Mouse (Mus musculus) limb, embryonic 11.5 days (tissue): ENCODE results near the gene Fam81a. TPM values are rescaled to one million over a fixed set of nuclear protein-coding genes. Genes with fewer than 3 reads are reported as not detected.

Experiments
- ATAC-seq: fragments of 200-750 bp; cut with Nextera tagmentation; 2 replicates; pipeline ENCODE4 v1.8.0; 2017; ENCODE audit warnings: low read depth; ENCODE audit not compliant: insufficient number of reproducible peaks, low FRiP score, low TSS enrichment
- DNase-seq: peaks from one replicate; pipeline ENCODE4 v3.0.0-alpha.2; 2015; ENCODE audit warnings: low spot score
- H3K27ac ChIP-seq: fragments of 300-500 bp; sonication (generic); replicated peaks from 2 replicates; pipeline ENCODE4 v1.5.1; 2014; ENCODE audit warnings: low read depth, mild to moderate bottlenecking, low read length
- H3K27me3 ChIP-seq: fragments of 300-500 bp; sonication (generic); 2 replicates; pipeline ENCODE4 v1.6.1; 2014; ENCODE audit warnings: mild to moderate bottlenecking, low read length, mixed read lengths; ENCODE audit not compliant: control insufficient read depth, insufficient read depth
- H3K36me3 ChIP-seq: fragments of 300-500 bp; sonication (generic); 2 replicates; pipeline ENCODE4 v1.6.1; 2014; ENCODE audit warnings: mild to moderate bottlenecking, low read length, moderate library complexity, mixed read lengths; ENCODE audit not compliant: control insufficient read depth, insufficient read depth
- H3K4me1 ChIP-seq: fragments of 300-500 bp; sonication (generic); 2 replicates; pipeline ENCODE4 v1.6.1; 2014; ENCODE audit warnings: low read length, mixed read lengths; ENCODE audit not compliant: control insufficient read depth, insufficient read depth
- H3K4me2 ChIP-seq: fragments of 300-500 bp; sonication (generic); 2 replicates; pipeline ENCODE4 v1.6.1; 2014; ENCODE audit warnings: low read depth, mild to moderate bottlenecking, moderate library complexity; ENCODE audit not compliant: severe bottlenecking
- H3K4me3 ChIP-seq: fragments of 300-500 bp; sonication (generic); 2 replicates; pipeline ENCODE4 v1.5.1; 2014; ENCODE audit warnings: low read depth, low read length
- H3K9ac ChIP-seq: fragments of 300-500 bp; sonication (generic); 2 replicates; pipeline ENCODE4 v1.6.1; 2014; ENCODE audit warnings: mild to moderate bottlenecking, low read length
- H3K9me3 ChIP-seq: fragments of 300-500 bp; sonication (generic); 2 replicates; pipeline ENCODE4 v1.6.1; 2016; ENCODE audit warnings: low read length; ENCODE audit not compliant: control insufficient read depth
- WGBS: fragments of 180-500 bp; shearing (Covaris S2); extraction: QIAGEN DNeasy Blood & Tissue Kit; methylation state at CpG from one replicate; pipeline ENCODE4 v1.1.7; 2014; 5-methylcytosine and 5-hydroxymethylcytosine counted together
- polyA plus RNA-seq: library from polyadenylated mRNA; unstranded; fragments of >200 nt; fragmentation: Nextera tagmentation; extraction: Ambion mirVana; gene quantifications from 2 replicates; pipeline ENCODE4 v1.2.1, GENCODE M21; 2014

Gene Fam81a
- polyA plus RNA-seq, 1 experiment from 2014 or later: 1.7 TPM

DNA sequence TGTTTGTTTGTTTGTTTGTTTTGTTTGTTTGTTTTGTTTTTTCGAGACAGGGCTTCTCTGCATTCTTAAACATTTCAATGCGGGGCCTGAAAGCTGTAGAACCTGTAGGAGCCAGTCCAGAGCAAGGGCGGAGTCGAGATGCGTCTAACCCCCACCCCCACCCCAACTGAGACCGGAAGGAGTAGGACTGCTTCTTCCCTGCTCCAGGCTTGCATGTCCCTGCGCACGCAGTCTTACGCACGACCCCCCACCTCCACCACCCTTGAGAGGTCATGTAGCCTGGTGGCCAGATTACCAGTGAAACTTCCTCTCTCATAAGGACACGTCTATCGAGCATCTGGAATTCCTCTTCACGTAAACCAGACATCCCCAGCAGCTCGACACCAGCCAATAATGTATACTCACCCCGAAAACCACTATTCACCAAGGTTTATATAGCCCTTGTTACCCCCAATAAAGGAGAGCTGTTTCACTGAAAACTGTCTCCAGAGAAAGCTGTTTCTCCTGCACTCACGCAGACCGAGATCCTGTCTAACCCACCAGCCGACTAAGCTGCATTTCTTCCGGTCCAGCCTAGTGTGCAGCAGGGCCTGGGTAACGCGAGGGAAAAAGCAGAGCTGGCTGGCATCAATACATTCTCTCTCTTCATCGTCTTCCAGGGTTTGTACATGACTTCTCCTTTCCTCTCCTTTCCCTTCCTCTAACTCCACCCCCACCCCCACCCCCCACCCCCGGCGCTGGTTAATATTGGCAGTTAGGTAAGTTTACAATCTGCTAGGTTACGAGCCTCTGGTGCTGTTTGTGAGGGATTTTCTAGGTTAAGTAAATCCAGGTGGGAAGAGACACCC, 59.8 kb downstream of the Fam81a start:
- DNase-seq (peak; percentile 33), ATAC-seq (no peak)
- H3K4me3 ChIP-seq: no peak overlapping the region
- 39% methylated on average over 25 of the region's 25 CpGs for WGBS
- H3K27ac ChIP-seq: peak overlapping the region; percentile 36; the same call in 1 of the 2 replicates
- no peaks in the 10 kb centered on the region for H3K27me3 ChIP-seq
- H3K9ac ChIP-seq: peak overlapping the region; percentile 17; the same call in 1 of the 2 replicates
- peak overlapping the region; percentile 39 for H3K4me2 ChIP-seq
- 0 out of 2 replicates have a peak, but pooled peaks cover 6% of the 10 kb centered on the region for H3K4me1 ChIP-seq
- H3K36me3 ChIP-seq: no peaks in the 10 kb centered on the region
- H3K9me3 ChIP-seq: no peaks in the 10 kb centered on the region

DNA sequence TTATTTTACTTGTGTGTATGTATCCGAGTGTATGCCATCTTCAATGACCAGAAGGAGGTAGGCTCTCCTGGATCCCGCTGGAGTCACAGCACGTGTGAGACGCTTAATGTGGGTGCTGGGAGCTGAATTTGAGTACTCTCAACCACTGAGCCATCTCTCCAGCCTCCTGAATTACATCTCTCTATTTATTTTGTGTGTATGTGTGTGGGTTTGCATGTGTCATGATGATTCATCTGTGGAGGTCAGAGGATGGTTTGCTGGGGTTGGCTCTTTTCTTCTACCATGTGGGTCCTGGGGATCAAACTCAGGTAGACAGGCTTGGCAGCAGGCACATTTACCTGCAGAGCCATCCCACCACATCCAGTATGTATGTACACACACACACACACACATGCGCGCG, 60.6 kb downstream of the Fam81a start:
- Histone ChIP-seq H3K36me3 (no peaks in the 10 kb centered on the region), H3K27me3 (no peaks in the 10 kb centered on the region), H3K9ac (no peak overlapping the region), H3K9me3 (no peaks in the 10 kb centered on the region), H3K4me2 (no peak overlapping the region), H3K27ac (no peak overlapping the region), H3K4me3 (no peak overlapping the region), H3K4me1 (0 out of 2 replicates have a peak, but pooled peaks cover 6% of the 10 kb centered on the region)
- DNase-seq (no peak), ATAC-seq (no peak)
- WGBS: 92% methylated on average over 7 of the region's 7 CpGs

DNA sequence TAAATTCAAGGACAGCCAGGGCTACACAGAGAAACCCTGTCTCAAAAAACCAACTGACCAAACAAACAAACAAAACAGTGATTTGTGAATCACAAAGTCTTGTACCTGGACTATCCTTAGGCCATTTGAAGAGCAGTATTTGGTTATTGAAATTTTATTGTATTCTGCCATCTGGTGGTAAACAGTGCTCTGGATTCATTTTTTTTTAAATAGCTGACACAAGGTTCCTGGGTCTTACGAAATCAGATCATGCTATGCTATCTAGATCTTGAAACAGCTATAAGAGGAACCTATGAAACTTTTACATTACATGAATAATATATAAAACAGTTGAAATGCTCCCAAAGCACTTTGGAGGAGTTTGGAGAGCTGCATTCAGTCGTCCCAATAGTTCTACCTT, 61.4 kb downstream of the Fam81a start:
- Histone ChIP-seq H3K36me3 (no peaks in the 10 kb centered on the region), H3K27me3 (no peaks in the 10 kb centered on the region), H3K4me1 (0 out of 2 replicates have a peak, but pooled peaks cover 6% of the 10 kb centered on the region), H3K9ac (no peak overlapping the region), H3K4me2 (no peak overlapping the region), H3K4me3 (no peak overlapping the region), H3K9me3 (no peaks in the 10 kb centered on the region), H3K27ac (no peak overlapping the region)
- ATAC-seq (no peak), DNase-seq (no peak)
- WGBS: 72% methylated on average over 2 of the region's 2 CpGs

DNA sequence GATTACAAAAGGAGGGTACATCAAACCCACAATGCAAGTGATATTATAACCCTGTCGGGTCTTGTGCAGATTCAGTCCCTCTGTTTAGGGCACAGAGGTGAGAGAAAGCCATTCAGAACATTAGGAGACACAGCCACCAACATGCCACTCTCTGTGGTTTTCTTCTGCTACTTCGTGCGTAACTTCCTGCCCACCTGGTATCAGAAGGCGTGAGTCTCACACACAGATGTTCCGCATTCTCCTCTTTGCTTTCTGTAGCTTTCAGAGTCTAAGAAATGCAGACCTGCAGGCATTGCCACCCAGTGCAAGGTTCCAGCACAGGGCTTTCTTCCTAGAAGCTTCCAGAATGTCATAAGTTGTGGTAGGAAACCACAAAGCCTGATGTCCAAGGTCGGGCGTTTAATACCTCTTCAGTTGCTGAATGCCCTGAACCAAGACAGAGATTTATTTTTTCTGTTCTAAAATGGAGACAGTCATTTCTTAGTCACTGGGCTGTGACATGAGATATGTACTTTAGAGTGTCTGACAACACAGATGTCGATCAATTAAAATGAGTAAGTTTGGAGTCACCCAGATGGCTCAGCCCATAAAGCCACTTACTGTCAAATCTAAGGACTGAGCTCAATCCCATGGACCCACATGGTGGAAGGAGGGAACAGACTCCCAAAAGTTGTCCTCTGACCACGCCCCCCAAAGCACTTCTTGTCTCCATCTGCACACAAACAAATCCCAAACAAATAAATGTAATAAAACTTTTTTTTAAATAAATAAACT, 62.1 kb downstream of the Fam81a start:
- no peak overlapping the region for H3K9ac ChIP-seq
- DNase-seq (no peak), ATAC-seq (no peak)
- H3K4me3 ChIP-seq: no peak overlapping the region
- H3K27ac ChIP-seq: no peak overlapping the region
- no peaks in the 10 kb centered on the region for H3K27me3 ChIP-seq
- no peaks in the 10 kb centered on the region for H3K36me3 ChIP-seq
- WGBS: 82% methylated on average over 9 of the region's 9 CpGs
- H3K9me3 ChIP-seq: no peaks in the 10 kb centered on the region
- H3K4me1 ChIP-seq: 0 out of 2 replicates have a peak, but pooled peaks cover 6% of the 10 kb centered on the region
- no peak overlapping the region for H3K4me2 ChIP-seq

DNA sequence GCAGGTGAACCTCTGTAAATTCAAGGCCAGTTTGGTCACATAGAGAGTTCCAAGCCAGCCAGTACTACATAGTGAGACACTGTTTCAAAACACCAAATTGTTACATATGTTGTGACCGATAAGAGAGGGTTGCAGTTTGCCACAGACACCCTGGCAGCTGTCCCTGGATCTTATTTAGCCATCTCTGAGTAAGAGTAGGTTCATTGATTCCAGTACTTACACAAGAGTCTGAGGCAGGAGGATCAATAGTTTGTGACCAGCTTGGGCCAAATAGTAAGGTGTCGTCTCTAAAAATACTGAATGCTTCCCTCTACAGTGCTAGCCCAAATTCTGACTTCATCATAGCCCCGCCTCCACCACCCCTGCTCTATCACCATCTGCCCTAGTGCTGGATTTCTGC, 64.3 kb downstream of the Fam81a start:
- no peaks in the 10 kb centered on the region for H3K36me3 ChIP-seq
- H3K4me2 ChIP-seq: no peak overlapping the region
- H3K4me1 ChIP-seq: 0 out of 2 replicates have a peak, but pooled peaks cover 6% of the 10 kb centered on the region
- no peaks in the 10 kb centered on the region for H3K9me3 ChIP-seq
- no peaks in the 10 kb centered on the region for H3K27me3 ChIP-seq
- no peak for ATAC-seq
- no peak overlapping the region for H3K9ac ChIP-seq
- no peak for DNase-seq
- no peak overlapping the region for H3K4me3 ChIP-seq
- 91% methylated on average over 3 of the region's 3 CpGs for WGBS
- no peak overlapping the region for H3K27ac ChIP-seq

DNA sequence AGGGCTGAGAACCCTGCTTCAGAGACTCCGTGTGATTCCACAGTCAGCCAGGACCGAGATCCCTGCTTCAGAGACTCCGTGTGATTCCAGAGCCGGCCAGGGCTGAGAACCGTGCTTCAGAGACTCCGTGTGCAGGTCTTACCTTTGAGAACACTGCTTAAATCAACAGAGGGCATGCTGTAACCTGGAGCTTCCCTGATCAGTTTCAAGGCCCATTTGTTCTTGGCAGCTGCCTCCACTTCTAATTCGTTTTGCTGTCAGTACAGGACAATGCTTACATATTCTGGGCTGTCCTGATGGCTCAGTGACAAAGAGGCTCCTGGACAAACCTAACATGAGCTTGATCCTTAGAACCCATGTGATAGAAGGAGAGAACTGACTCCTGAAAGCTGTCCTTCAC, 65.2 kb downstream of the Fam81a start:
- Histone ChIP-seq H3K4me3 (no peak overlapping the region), H3K27me3 (no peaks in the 10 kb centered on the region), H3K4me1 (no peaks in the 10 kb centered on the region), H3K36me3 (no peaks in the 10 kb centered on the region), H3K4me2 (no peak overlapping the region), H3K9me3 (no peaks in the 10 kb centered on the region), H3K27ac (no peak overlapping the region), H3K9ac (no peak overlapping the region)
- ATAC-seq: no peak
- DNase-seq: no peak
- WGBS: 72% methylated on average over 7 of the region's 7 CpGs

DNA sequence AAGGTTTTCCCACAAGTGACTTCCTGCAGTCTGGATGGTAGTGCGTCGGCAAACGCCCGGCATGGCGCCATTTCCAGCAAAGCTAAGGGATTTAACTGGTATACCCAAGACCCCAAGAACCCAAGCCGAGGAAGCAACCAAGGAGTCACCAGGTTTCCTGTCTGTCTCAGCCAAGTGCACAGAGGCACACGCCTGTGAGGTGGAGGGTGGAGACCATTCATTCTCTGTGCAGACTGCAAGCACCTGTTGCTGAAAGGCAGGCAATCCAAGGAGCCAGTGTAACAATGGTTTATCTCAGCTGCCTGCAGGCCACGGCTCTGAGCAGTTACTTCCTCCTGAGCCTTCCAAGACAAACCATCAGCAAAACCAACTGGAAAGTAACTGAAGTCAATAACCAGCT, 70.0 kb downstream of the Fam81a start:
- 88% methylated on average over 8 of the region's 8 CpGs for WGBS
- DNase-seq: no peak
- no peaks in the 10 kb centered on the region for H3K36me3 ChIP-seq

DNA sequence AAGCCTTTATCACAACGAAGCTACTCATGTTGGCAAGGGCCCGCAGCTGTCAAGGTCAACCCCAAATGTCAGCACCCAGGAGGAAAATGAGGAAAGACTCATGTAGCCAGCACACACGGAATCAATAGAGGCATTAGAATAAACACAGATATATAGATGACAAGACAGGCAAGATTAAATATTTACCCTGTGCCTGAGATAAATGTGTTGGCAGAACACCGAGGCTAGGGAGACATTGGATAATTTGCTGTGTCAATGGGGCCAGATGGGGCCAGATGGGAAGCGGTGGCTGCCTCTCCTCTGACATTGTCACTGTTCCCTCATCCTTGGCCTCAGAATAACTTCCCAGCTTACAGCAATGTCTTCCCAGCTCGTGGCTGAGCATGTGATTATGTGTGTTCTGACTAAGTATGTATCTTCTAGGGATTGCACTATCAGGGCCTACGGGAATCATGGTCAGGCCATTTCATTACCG, 72.4 kb downstream of the Fam81a start:
- ATAC-seq (no peak), DNase-seq (no peak)
- H3K4me1 ChIP-seq: no peaks in the 10 kb centered on the region
- WGBS: 74% methylated on average over 8 of the region's 8 CpGs
- H3K9ac ChIP-seq: no peak overlapping the region
- H3K9me3 ChIP-seq: no peaks in the 10 kb centered on the region
- no peak overlapping the region for H3K27ac ChIP-seq
- H3K4me3 ChIP-seq: no peak overlapping the region
- no peaks in the 10 kb centered on the region for H3K36me3 ChIP-seq
- H3K27me3 ChIP-seq: no peaks in the 10 kb centered on the region
- H3K4me2 ChIP-seq: no peak overlapping the region

More for the DNA sequence above, 70.0 kb downstream of the Fam81a start:
- no peaks in the 10 kb centered on the region for H3K9me3 ChIP-seq
- no peak overlapping the region for H3K9ac ChIP-seq
- no peak overlapping the region for H3K4me3 ChIP-seq
- no peak for ATAC-seq
- no peak overlapping the region for H3K27ac ChIP-seq
- H3K4me2 ChIP-seq: no peak overlapping the region
- no peaks in the 10 kb centered on the region for H3K4me1 ChIP-seq
- no peaks in the 10 kb centered on the region for H3K27me3 ChIP-seq
